Mouse (Mus musculus) CH12.LX (cell line): ENCODE data around the gene Aspdh. TPM values are rescaled to one million over a fixed set of nuclear protein-coding genes. Genes with fewer than 3 reads are reported as not detected.
A peak's percentile ranks its signal among the peaks of the same experiment; 100 is the strongest.

Experiments used
- DNase-seq: peaks from one replicate; pipeline ENCODE4 v3.0.0-alpha.2; 2013; ENCODE audit errors: extremely low read depth
- H3K27ac ChIP-seq: 2 replicates; pipeline ENCODE4 v1.5.1; 2012; ENCODE audit warnings: low read depth, mild to moderate bottlenecking, control low read depth, moderate library complexity; ENCODE audit not compliant: insufficient read depth
- H3K27me3 ChIP-seq: replicated peaks from 2 replicates; pipeline ENCODE3; 2012; ENCODE audit warnings: inconsistent platforms
- H3K36me3 ChIP-seq, 2 experiments: replicated peaks in 1 of 2; 2 replicates each; pipeline versions ENCODE3 to v1.6.1; 2012; ENCODE audit warnings: inconsistent platforms in 1 of 2, low read length in 1 of 2, mild to moderate bottlenecking in 1 of 2, mixed read lengths in 1 of 2, moderate library complexity in 1 of 2; ENCODE audit not compliant: control insufficient read depth in 1 of 2, insufficient read depth in 1 of 2
- H3K4me1 ChIP-seq, 2 experiments: 2 replicates each; pipeline ENCODE4 v1.6.1; 2012; ENCODE audit warnings: inconsistent platforms in 1 of 2, moderate library complexity in 1 of 2; ENCODE audit not compliant: insufficient read depth in 2 of 2, control insufficient read depth in 1 of 2
- H3K4me2 ChIP-seq: 2 replicates; pipeline ENCODE4 v1.6.1; 2012; ENCODE audit warnings: low read depth, mild to moderate bottlenecking, control low read depth; ENCODE audit not compliant: poor library complexity, insufficient read depth, severe bottlenecking
- H3K4me3 ChIP-seq, 3 experiments: fragments of 150-350 bp in 1 of 3; sonication (generic) in 1 of 3; replicated peaks in 1 of 3; 2 replicates each; pipeline versions ENCODE3 to v1.5.1; 2011 to 2012; ENCODE audit warnings: low read depth in 2 of 3, low read length in 2 of 3, mild to moderate bottlenecking in 2 of 3, moderate library complexity in 2 of 3, control low read depth in 1 of 3, improper control_type of control experiment in 1 of 3, inconsistent platforms in 1 of 3, mixed read lengths in 1 of 3; ENCODE audit not compliant: poor library complexity in 1 of 3
- H3K79me2 ChIP-seq: replicated peaks from 2 replicates; pipeline ENCODE4 v1.6.1; 2012; ENCODE audit warnings: mild to moderate bottlenecking, moderate library complexity; ENCODE audit not compliant: control insufficient read depth, poor library complexity, insufficient read depth, severe bottlenecking; ENCODE audit errors: extremely low read depth
- H3K9ac ChIP-seq: 2 replicates; pipeline ENCODE4 v1.6.1; 2012; ENCODE audit warnings: low read depth, mild to moderate bottlenecking, control low read depth, moderate library complexity; ENCODE audit not compliant: insufficient read depth
- H3K9me3 ChIP-seq: replicated peaks from 2 replicates; pipeline ENCODE3; 2012; ENCODE audit warnings: low read length, inconsistent platforms, mixed read lengths
- BHLHE40 ChIP-seq: IDR thresholded peaks from 2 replicates; pipeline ENCODE4 v1.6.1; 2011; ENCODE audit warnings: mild to moderate bottlenecking, low read depth, low read length, improper control_type of control experiment
- CHD1 ChIP-seq: IDR thresholded peaks from 2 replicates; pipeline ENCODE4 v1.6.1; 2012; ENCODE audit warnings: low read depth, low read length, improper control_type of control experiment, inconsistent platforms
- CHD2 ChIP-seq: IDR thresholded peaks from 2 replicates; pipeline ENCODE4 v1.6.1; 2011; ENCODE audit warnings: low read length, improper control_type of control experiment
- CTCF ChIP-seq, 2 experiments: IDR thresholded peaks in 1 of 2; conservative IDR thresholded peaks in 1 of 2; 2 replicates each; pipeline ENCODE4 v1.5.1; 2011 to 2012; ENCODE audit warnings: low read depth in 2 of 2, low read length in 2 of 2, improper control_type of control experiment in 1 of 2, inconsistent platforms in 1 of 2, mild to moderate bottlenecking in 1 of 2, moderate library complexity in 1 of 2
- E2F4 ChIP-seq: IDR thresholded peaks from 2 replicates; pipeline ENCODE4 v1.6.1; 2011; ENCODE audit warnings: low read depth, low read length, improper control_type of control experiment; ENCODE audit not compliant: insufficient replicate concordance
- ELF1 ChIP-seq: IDR thresholded peaks from 2 replicates; pipeline ENCODE4 v1.6.1; 2014; ENCODE audit warnings: low read depth, mild to moderate bottlenecking, inconsistent platforms, low read length, improper control_type of control experiment
- EP300 ChIP-seq: IDR thresholded peaks from 2 replicates; pipeline ENCODE4 v1.6.1; 2011; ENCODE audit warnings: low read length, improper control_type of control experiment
- ETS1 ChIP-seq: conservative IDR thresholded peaks from 2 replicates; pipeline ENCODE4 v1.6.1; 2012; ENCODE audit warnings: low read depth, mild to moderate bottlenecking, inconsistent platforms, low read length, improper control_type of control experiment, moderate library complexity
- GABPA ChIP-seq: IDR thresholded peaks from 2 replicates; pipeline ENCODE4 v1.6.1; 2012; ENCODE audit warnings: low read depth, low read length, improper control_type of control experiment, inconsistent platforms; ENCODE audit not compliant: insufficient replicate concordance
- HCFC1 ChIP-seq: IDR thresholded peaks from 2 replicates; pipeline ENCODE4 v1.6.1; 2012; ENCODE audit warnings: low read depth, mild to moderate bottlenecking, inconsistent platforms, low read length, improper control_type of control experiment
- IRF4 ChIP-seq: IDR thresholded peaks from 2 replicates; pipeline ENCODE4 v1.6.1; 2014; ENCODE audit warnings: low read depth, mild to moderate bottlenecking, inconsistent platforms, low read length, improper control_type of control experiment
- JUN ChIP-seq: IDR thresholded peaks from 2 replicates; pipeline ENCODE4 v1.6.1; 2011; ENCODE audit warnings: low read depth, mild to moderate bottlenecking, low read length, improper control_type of control experiment, moderate library complexity; ENCODE audit not compliant: insufficient read depth
- JUND ChIP-seq: conservative IDR thresholded peaks from 2 replicates; pipeline ENCODE4 v1.6.1; 2011; ENCODE audit warnings: low read depth, low read length, improper control_type of control experiment
- KAT2A ChIP-seq: IDR thresholded peaks from 2 replicates; pipeline ENCODE4 v1.6.1; 2012; ENCODE audit warnings: low read length, improper control_type of control experiment, inconsistent platforms; ENCODE audit not compliant: insufficient replicate concordance
- MAFK ChIP-seq: IDR thresholded peaks from 2 replicates; pipeline ENCODE4 v1.6.1; 2011; ENCODE audit warnings: low read length, improper control_type of control experiment; ENCODE audit not compliant: insufficient replicate concordance
- MAX ChIP-seq: IDR thresholded peaks from 2 replicates; pipeline ENCODE4 v1.6.1; 2011; ENCODE audit warnings: low read length, improper control_type of control experiment
- MAZ ChIP-seq: IDR thresholded peaks from 2 replicates; pipeline ENCODE4 v1.6.1; 2012; ENCODE audit warnings: low read depth, mild to moderate bottlenecking, inconsistent platforms, low read length, improper control_type of control experiment, moderate library complexity
- MEF2A ChIP-seq: IDR thresholded peaks from 2 replicates; pipeline ENCODE4 v1.6.1; 2014; ENCODE audit warnings: low read depth, mild to moderate bottlenecking, inconsistent platforms, low read length, improper control_type of control experiment, borderline replicate concordance
- MXI1 ChIP-seq: IDR thresholded peaks from 2 replicates; pipeline ENCODE4 v1.6.1; 2011; ENCODE audit warnings: mild to moderate bottlenecking, low read depth, low read length, improper control_type of control experiment
- MYC ChIP-seq: IDR thresholded peaks from 2 replicates; pipeline ENCODE4 v1.6.1; 2011; ENCODE audit warnings: low read depth, mild to moderate bottlenecking, improper control_type of control experiment, low read length
- NELFE ChIP-seq: IDR thresholded peaks from 2 replicates; pipeline ENCODE4 v1.6.1; 2011; ENCODE audit warnings: low read depth, low read length, improper control_type of control experiment
- NRF1 ChIP-seq: IDR thresholded peaks from 2 replicates; pipeline ENCODE4 v1.6.1; 2014; ENCODE audit warnings: low read depth, mild to moderate bottlenecking, inconsistent platforms, low read length, improper control_type of control experiment, moderate library complexity
- PAX5 ChIP-seq: IDR thresholded peaks from 2 replicates; pipeline ENCODE4 v1.6.1; 2012; ENCODE audit warnings: low read length, inconsistent platforms, mixed read lengths
- POLR2A ChIP-seq: IDR thresholded peaks from 2 replicates; pipeline ENCODE4 v1.6.1; 2011; ENCODE audit warnings: low read depth, mild to moderate bottlenecking, improper control_type of control experiment, low read length
- POLR2AphosphoS2 ChIP-seq: IDR thresholded peaks from 2 replicates; pipeline ENCODE4 v1.6.1; 2011; ENCODE audit warnings: low read depth, low read length, improper control_type of control experiment
- RAD21 ChIP-seq: IDR thresholded peaks from 2 replicates; pipeline ENCODE4 v1.6.1; 2011; ENCODE audit warnings: low read depth, mild to moderate bottlenecking, low read length, improper control_type of control experiment, moderate library complexity
- RCOR1 ChIP-seq: conservative IDR thresholded peaks from 2 replicates; pipeline ENCODE4 v1.6.1; 2012; ENCODE audit warnings: low read depth, mild to moderate bottlenecking, inconsistent platforms, low read length, improper control_type of control experiment
- SIN3A ChIP-seq: IDR thresholded peaks from 2 replicates; pipeline ENCODE4 v1.6.1; 2012; ENCODE audit warnings: low read length, improper control_type of control experiment, inconsistent platforms
- SMC3 ChIP-seq: IDR thresholded peaks from 2 replicates; pipeline ENCODE4 v1.6.1; 2011; ENCODE audit warnings: low read depth, low read length, improper control_type of control experiment
- TBP ChIP-seq: conservative IDR thresholded peaks from 2 replicates; pipeline ENCODE4 v1.6.1; 2011; ENCODE audit warnings: low read depth, low read length, improper control_type of control experiment
- TCF12 ChIP-seq: IDR thresholded peaks from 2 replicates; pipeline ENCODE4 v1.6.1; 2014; ENCODE audit warnings: low read depth, mild to moderate bottlenecking, inconsistent platforms, low read length, improper control_type of control experiment
- UBTF ChIP-seq: IDR thresholded peaks from 2 replicates; pipeline ENCODE4 v1.6.1; 2012; ENCODE audit warnings: low read depth, mild to moderate bottlenecking, inconsistent platforms, low read length, improper control_type of control experiment, moderate library complexity
- USF1 ChIP-seq: IDR thresholded peaks from 2 replicates; pipeline ENCODE4 v1.6.1; 2014; ENCODE audit warnings: low read depth, mild to moderate bottlenecking, inconsistent platforms, low read length, improper control_type of control experiment
- USF2 ChIP-seq: conservative IDR thresholded peaks from 2 replicates; pipeline ENCODE4 v1.6.1; 2011; ENCODE audit warnings: low read depth, low read length, improper control_type of control experiment
- ZC3H11A ChIP-seq: IDR thresholded peaks from 2 replicates; pipeline ENCODE4 v1.6.1; 2012; ENCODE audit warnings: low read depth, mild to moderate bottlenecking, inconsistent platforms, low read length, improper control_type of control experiment
- ZKSCAN1 ChIP-seq: IDR thresholded peaks from 2 replicates; pipeline ENCODE4 v1.6.1; 2012; ENCODE audit warnings: low read depth, inconsistent platforms, low read length, improper control_type of control experiment, borderline replicate concordance
- ZMIZ1 ChIP-seq: IDR thresholded peaks from 2 replicates; pipeline ENCODE4 v1.6.1; 2012; ENCODE audit warnings: low read depth, mild to moderate bottlenecking, inconsistent platforms, low read length, improper control_type of control experiment
- ZNF384 ChIP-seq: IDR thresholded peaks from 2 replicates; pipeline ENCODE4 v1.6.1; 2012; ENCODE audit warnings: low read depth, low read length, improper control_type of control experiment, inconsistent platforms
- dilution Hi-C: fragments of 300-500 bp; cut with MboI; formaldehyde crosslinking; loops from 2 replicates; pipeline ENCODE4 v1.14.3; 2020; ENCODE audit warnings: low sequenced_read_pairs; ENCODE audit not compliant: extremely low pct_unique_long_range_greater_than_20kb, extremely low pct_ligation_motif_present
- in situ Hi-C: fragments of 300-500 bp; cut with MboI; formaldehyde crosslinking; loops from 3 replicates; pipeline ENCODE4 v1.14.3; 2019; ENCODE audit warnings: low sequenced_read_pairs, low pct_ligation_motif_present, low pct_unique_long_range_greater_than_20kb, mixed read lengths
- polyA plus RNA-seq: library from polyadenylated mRNA; unstranded; fragments of >175 nt; gene quantifications from 2 replicates; pipeline ENCODE4 v1.2.1, GENCODE M21; 2012; ENCODE audit warnings: low read depth; ENCODE audit not compliant: insufficient read length
- total RNA-seq, 2 experiments: library from RNA; depleted of rRNA; stranded (reverse); fragments of 300-350 nt in 1 of 2; fragments of >200 nt in 1 of 2; gene quantifications; 2 replicates each; pipeline ENCODE4 v1.2.3; 2012 to 2014

The Aspdh gene
- total and polyA plus RNA-seq, 3 experiments: not detected

DNA sequence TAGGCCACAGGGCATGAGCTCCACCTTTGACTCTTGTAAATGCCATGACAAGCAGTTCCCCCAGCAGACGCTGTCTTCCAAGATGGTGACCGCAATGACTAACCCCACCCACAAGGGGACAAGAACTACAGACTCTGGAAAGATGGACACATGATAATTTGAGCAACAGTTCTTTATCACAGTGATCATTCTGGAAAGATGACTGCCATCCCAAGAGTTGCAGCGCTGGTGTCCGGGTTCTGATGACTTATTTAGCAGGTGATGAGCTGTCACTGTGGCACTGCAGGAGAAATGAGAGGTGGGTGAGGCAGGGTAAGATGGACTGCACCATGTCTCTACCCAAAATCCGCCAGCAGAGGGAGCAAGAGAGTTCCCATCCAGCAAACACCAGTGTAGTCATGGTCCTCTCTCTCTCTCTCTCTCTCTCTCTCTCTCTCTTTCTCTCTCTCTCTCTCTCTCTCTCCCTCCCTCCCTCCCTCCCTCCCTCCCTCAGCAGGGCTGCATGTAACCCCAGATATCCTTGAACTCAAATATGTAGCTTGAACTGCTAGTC, 36.4 kb downstream of the Aspdh start:
- TF ChIP-seq MXI1 (no peak), CHD2 (no peak), TBP (no peak), RAD21 (peak; percentile 46), PAX5 (no peak), MEF2A (no peak; the same call in 1 of the 2 replicates), TCF12 (no peak), RCOR1 (no peak), KAT2A (no peak), ZMIZ1 (no peak), POLR2AphosphoS2 (no peak), MAFK (no peak), NRF1 (no peak), USF2 (no peak), ETS1 (no peak), E2F4 (no peak), ZC3H11A (no peak; the same call in 1 of the 2 replicates), SMC3 (peak; percentile 89), CTCF (conservative IDR thresholded peaks at IDR 0.05 in 1 of 2, IDR thresholded peaks at IDR 0.05 in 1 of 2; ENCODE audit: low read depth in 2 of 2, low read length in 2 of 2) (peak; percentile 60 to 80; a peak in 3 of 4 replicates), IRF4 (no peak; the same call in 1 of the 2 replicates), GABPA (no peak), USF1 (no peak), JUND (peak; percentile 43; the same call in 1 of the 2 replicates), SIN3A (0 out of 2 replicates have a peak, but pooled peaks have one; percentile 31), UBTF (no peak), ZKSCAN1 (no peak), NELFE (peak; percentile 29; the same call in 1 of the 2 replicates), CHD1 (no peak), MAX (no peak), ELF1 (no peak), EP300 (no peak), MYC (no peak), JUN (no peak), HCFC1 (0 out of 2 replicates have a peak, but pooled peaks have one; percentile 12), MAZ (0 out of 2 replicates have a peak, but pooled peaks have one; percentile 34), BHLHE40 (no peak), POLR2A (no peak), ZNF384 (no peak)
- Histone ChIP-seq H3K4me2 (no peak overlapping the region), H3K9ac (no peak overlapping the region), H3K4me3 (no peak overlapping the region), H3K79me2 (no peaks in the 10 kb centered on the region), H3K9me3 (peaks cover 10% of the 10 kb centered on the region), H3K4me1 (peaks cover 4 to 8% of the 10 kb centered on the region in 2 experiments; a peak in 3 of 4 replicates), H3K36me3 (peaks cover 34 to 62% of the 10 kb centered on the region in 2 experiments), H3K27me3 (no peaks in the 10 kb centered on the region), H3K27ac (no peak overlapping the region)
- dilution Hi-C loops (no loop called here), in situ Hi-C loops (no loop called here)
- DNase-seq: peak; percentile 81
